Mouse (Mus musculus): ENCODE data around the gene Cox6b1. TPM values are rescaled to one million over a fixed set of nuclear protein-coding genes. Genes with fewer than 3 reads are reported as not detected.

Cox6b1 gene
- total and polyA plus RNA-seq, 2 experiments from 2014 or later = 292 to 1,225 TPM

DNA sequence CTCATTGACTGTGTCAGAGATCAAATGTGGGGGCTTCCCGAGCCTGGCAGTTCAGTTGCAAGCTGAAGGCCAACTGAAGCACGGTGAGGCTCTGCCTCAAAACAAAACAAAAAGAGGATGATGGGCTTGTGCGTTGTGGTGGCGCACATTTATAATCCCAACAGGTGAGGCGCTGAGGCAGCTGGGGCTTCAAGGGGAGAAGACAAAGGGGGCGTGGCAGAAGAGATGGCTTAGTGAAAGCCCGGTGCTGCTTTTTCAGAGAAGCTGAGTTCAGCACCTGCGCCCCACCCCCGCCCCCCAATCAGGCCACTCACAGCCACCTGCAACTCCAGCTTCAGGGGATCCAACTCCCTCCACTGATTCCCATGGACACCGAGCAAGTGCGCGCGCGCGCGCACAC, 17.5 kb downstream of the Cox6b1 start:
- no peak for DNase-seq
- Histone ChIP-seq H3K4me3 (ENCODE audit: low read depth, low read length) (no peak overlapping the region), H3K36me3 (ENCODE audit: insufficient read depth) (no peaks in the 10 kb centered on the region), H3K4me2 (ENCODE audit: low read depth) (no peak overlapping the region), H3K27ac (ENCODE audit: low read depth, low read length) (no peak overlapping the region), H3K27me3 (ENCODE audit: insufficient read depth, low read length) (no peaks in the 10 kb centered on the region), H3K4me1 (ENCODE audit: insufficient read depth) (no peaks in the 10 kb centered on the region), H3K9ac (no peak overlapping the region), H3K9me3 (ENCODE audit: low read length) (no peaks in the 10 kb centered on the region)
- WGBS = 50% methylated on average over 16 of the region's 16 CpGs
- ATAC-seq = no peak
- TF ChIP-seq CTCF (IDR thresholded peaks at IDR 0.05; ENCODE audit: low read depth) = no peak

DNA sequence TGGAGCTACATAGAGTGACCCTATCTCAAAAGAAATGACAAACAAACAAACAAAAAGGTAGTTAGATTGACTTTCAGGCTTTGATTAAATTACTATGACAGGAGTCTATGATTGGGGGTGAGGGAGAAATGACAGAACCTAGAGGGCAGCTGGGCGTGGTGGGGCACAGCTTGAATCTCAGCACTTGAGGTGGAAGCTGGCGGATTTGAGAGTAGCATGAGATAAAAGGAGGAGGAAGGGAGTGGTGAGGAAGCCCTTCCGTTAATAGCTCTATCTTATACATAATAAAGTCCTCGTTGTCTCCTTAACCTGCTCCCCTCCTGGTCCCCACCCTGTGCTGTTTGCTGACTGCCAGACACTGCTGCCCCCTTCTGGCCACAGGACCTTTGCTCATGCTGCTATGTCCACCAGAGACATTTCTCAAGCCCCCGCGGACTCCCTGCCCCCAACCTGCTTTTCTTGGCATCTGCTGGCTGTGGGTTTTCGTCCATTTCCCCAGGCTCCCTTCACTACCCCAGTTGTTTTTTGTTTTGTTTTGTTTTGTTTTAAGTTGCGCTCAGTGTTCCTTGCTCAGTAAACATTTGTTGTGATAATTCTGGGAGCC, 18.1 kb downstream of the Cox6b1 start:
- ATAC-seq (peak; percentile 42; the same call in 1 of the 2 replicates), DNase-seq (no peak)
- Histone ChIP-seq H3K27me3 (ENCODE audit: insufficient read depth, low read length) (no peaks in the 10 kb centered on the region), H3K4me2 (ENCODE audit: low read depth) (no peak overlapping the region), H3K9ac (no peak overlapping the region), H3K27ac (ENCODE audit: low read depth, low read length) (no peak overlapping the region), H3K36me3 (ENCODE audit: insufficient read depth) (no peaks in the 10 kb centered on the region), H3K9me3 (ENCODE audit: low read length) (no peaks in the 10 kb centered on the region), H3K4me3 (ENCODE audit: low read depth, low read length) (no peak overlapping the region), H3K4me1 (ENCODE audit: insufficient read depth) (no peaks in the 10 kb centered on the region)
- WGBS = 29% methylated on average over 8 of the region's 8 CpGs
- peak; percentile 61 for TF ChIP-seq CTCF (IDR thresholded peaks at IDR 0.05; ENCODE audit: low read depth)

DNA sequence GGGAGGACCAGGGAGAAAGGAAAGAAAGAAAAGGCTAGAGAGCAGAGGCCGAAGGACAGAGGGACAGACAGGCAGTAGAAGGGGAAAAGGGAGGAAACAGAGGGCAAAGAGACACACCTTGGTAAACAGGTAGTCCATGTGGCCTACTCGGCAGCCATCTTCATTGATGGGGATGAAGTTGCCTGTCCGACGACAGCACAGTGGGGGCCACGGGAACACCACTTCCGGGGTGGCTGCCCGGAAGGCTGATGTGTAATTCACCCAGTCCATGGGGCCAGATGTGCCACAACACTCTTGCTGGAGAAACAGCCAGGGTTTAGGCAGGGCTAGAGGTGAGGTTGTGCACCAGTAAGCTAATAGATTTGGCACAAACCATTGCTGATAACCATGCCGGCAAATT, 21.0 kb downstream of the Cox6b1 start:
- H3K27ac ChIP-seq (ENCODE audit: low read depth, low read length) = no peak overlapping the region
- no peak for DNase-seq
- 86% methylated on average over 8 of the region's 8 CpGs for WGBS
- H3K9me3 ChIP-seq (ENCODE audit: low read length) = no peaks in the 10 kb centered on the region
- H3K36me3 ChIP-seq (ENCODE audit: insufficient read depth) = no peaks in the 10 kb centered on the region
- H3K4me2 ChIP-seq (ENCODE audit: low read depth) = no peak overlapping the region
- H3K9ac ChIP-seq = no peak overlapping the region
- no peaks in the 10 kb centered on the region for H3K27me3 ChIP-seq (ENCODE audit: insufficient read depth, low read length)
- 0 out of 2 replicates have a peak, but pooled peaks cover 4% of the 10 kb centered on the region for H3K4me1 ChIP-seq (ENCODE audit: insufficient read depth)
- ATAC-seq = no peak
- no peak for TF ChIP-seq CTCF (IDR thresholded peaks at IDR 0.05; ENCODE audit: low read depth)
- H3K4me3 ChIP-seq (ENCODE audit: low read depth, low read length) = no peak overlapping the region

DNA sequence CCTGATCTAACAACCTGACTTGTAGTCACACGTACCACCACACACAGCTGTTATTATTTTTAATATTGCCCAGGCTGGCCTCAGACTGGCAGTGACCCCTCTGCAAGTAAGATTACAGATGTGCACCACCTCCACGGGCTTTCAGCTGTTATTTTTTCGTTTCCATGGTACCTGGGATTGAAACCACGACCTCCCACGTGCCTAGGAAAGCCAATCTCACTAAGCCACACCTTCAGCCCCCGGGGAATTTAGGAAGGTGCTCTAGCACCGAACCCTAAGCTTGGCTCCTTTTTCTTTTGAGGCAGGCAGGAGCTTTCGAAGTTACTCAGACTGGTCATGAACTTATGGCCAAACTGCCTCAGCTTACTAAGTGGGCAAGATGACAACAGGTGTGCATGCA, 21.5 kb downstream of the Cox6b1 start:
- no peak for ATAC-seq
- peaks cover 8% of the 10 kb centered on the region; the same call in 1 of the 2 replicates for H3K4me1 ChIP-seq (ENCODE audit: insufficient read depth)
- H3K4me3 ChIP-seq (ENCODE audit: low read depth, low read length) = no peak overlapping the region
- no peaks in the 10 kb centered on the region for H3K27me3 ChIP-seq (ENCODE audit: insufficient read depth, low read length)
- no peak overlapping the region for H3K9ac ChIP-seq
- no peaks in the 10 kb centered on the region for H3K9me3 ChIP-seq (ENCODE audit: low read length)
- no peak for TF ChIP-seq CTCF (IDR thresholded peaks at IDR 0.05; ENCODE audit: low read depth)
- H3K4me2 ChIP-seq (ENCODE audit: low read depth) = no peak overlapping the region
- no peak for DNase-seq
- WGBS = 60% methylated on average over 8 of the region's 8 CpGs
- H3K27ac ChIP-seq (ENCODE audit: low read depth, low read length) = no peak overlapping the region
- no peaks in the 10 kb centered on the region for H3K36me3 ChIP-seq (ENCODE audit: insufficient read depth)

DNA sequence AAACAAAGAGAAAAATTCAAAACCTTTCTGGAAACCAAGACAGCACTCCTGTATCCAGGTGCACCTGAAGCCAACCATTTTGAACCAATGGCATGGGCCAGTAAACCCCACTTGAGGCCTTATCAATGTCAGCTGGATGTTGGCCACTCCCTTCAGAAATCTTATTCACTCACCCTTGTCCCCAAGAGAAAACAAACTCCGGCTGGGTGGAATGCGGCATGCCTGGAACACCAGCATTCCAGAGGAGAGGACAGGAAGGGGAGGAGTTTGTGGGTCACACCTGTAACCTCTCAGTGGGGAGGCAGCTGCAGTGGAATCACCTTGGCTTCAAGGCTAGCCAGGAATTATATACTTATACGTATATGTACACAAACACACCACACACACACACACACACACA, 23.4 kb downstream of the Cox6b1 start:
- no peaks in the 10 kb centered on the region for H3K27me3 ChIP-seq (ENCODE audit: insufficient read depth, low read length)
- no peak overlapping the region for H3K27ac ChIP-seq (ENCODE audit: low read depth, low read length)
- DNase-seq = no peak
- no peak overlapping the region for H3K4me2 ChIP-seq (ENCODE audit: low read depth)
- no peak for TF ChIP-seq CTCF (IDR thresholded peaks at IDR 0.05; ENCODE audit: low read depth)
- peaks cover 8% of the 10 kb centered on the region; the same call in 1 of the 2 replicates for H3K4me1 ChIP-seq (ENCODE audit: insufficient read depth)
- H3K9me3 ChIP-seq (ENCODE audit: low read length) = no peaks in the 10 kb centered on the region
- no peak overlapping the region for H3K4me3 ChIP-seq (ENCODE audit: low read depth, low read length)
- H3K9ac ChIP-seq = no peak overlapping the region
- ATAC-seq = no peak
- H3K36me3 ChIP-seq (ENCODE audit: insufficient read depth) = no peaks in the 10 kb centered on the region
- 81% methylated on average over 3 of the region's 3 CpGs for WGBS

DNA sequence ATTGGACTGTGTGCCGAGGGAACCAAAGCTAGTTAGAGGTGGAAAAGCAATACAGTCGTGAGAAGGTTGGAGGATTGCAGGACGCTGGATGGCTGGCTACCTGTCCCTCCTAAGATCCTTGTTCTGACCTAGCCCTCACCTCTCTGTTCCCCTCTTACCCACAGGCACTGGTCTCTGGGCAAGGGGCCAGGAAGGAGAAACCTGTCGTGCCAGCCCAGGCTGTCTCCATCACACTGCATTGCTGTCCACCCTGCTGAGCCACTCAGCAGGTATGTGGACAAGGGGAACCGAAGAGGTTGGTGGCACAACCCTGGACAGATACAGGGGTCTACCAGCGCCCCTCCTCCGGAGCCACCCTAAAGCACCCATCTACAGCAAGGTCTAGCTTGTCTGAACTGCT, 25.3 kb downstream of the Cox6b1 start:
- no peak overlapping the region for H3K27ac ChIP-seq (ENCODE audit: low read depth, low read length)
- 65% methylated on average over 7 of the region's 7 CpGs for WGBS
- DNase-seq (no peak), ATAC-seq (no peak; the same call in 1 of the 2 replicates)
- no peaks in the 10 kb centered on the region for H3K36me3 ChIP-seq (ENCODE audit: insufficient read depth)
- peaks cover 8% of the 10 kb centered on the region; the same call in 1 of the 2 replicates for H3K4me1 ChIP-seq (ENCODE audit: insufficient read depth)
- H3K4me2 ChIP-seq (ENCODE audit: low read depth) = peak overlapping the region; percentile 38; the same call in 1 of the 2 replicates
- H3K9ac ChIP-seq = no peak overlapping the region
- no peak for TF ChIP-seq CTCF (IDR thresholded peaks at IDR 0.05; ENCODE audit: low read depth)
- no peak overlapping the region for H3K4me3 ChIP-seq (ENCODE audit: low read depth, low read length)
- no peaks in the 10 kb centered on the region for H3K9me3 ChIP-seq (ENCODE audit: low read length)
- no peaks in the 10 kb centered on the region for H3K27me3 ChIP-seq (ENCODE audit: insufficient read depth, low read length)

DNA sequence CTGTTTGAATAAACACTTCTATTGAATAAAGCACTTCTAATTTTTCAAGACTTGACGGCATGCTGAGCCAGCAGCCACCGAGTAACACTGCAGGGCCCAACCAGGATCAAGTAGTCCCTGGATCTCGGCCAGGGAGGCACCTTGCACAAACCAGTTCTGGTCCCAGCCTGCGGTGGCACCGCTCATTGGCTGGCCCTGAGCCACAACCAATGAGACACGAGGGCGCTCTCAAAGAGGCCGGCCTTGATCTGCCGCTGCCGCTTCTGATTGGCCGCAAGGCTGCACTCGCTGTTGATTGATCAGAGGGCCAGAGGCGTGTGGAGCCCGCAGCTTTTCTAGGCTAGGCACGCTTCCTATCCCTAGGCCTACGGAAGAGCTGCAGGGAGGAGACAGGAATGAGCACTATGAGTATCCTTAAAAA, 26.0 kb downstream of the Cox6b1 start:
- ATAC-seq (peak; percentile 99), DNase-seq (peak; percentile 95)
- H3K9me3 ChIP-seq (ENCODE audit: low read length) = no peaks in the 10 kb centered on the region
- H3K27me3 ChIP-seq (ENCODE audit: insufficient read depth, low read length) = no peaks in the 10 kb centered on the region
- TF ChIP-seq CTCF (IDR thresholded peaks at IDR 0.05; ENCODE audit: low read depth) = no peak
- no peaks in the 10 kb centered on the region for H3K36me3 ChIP-seq (ENCODE audit: insufficient read depth)
- H3K4me3 ChIP-seq (ENCODE audit: low read depth, low read length) = 0 out of 2 replicates have a peak overlapping the region, but pooled peaks have one; percentile 11
- H3K4me1 ChIP-seq (ENCODE audit: insufficient read depth) = peaks cover 8% of the 10 kb centered on the region; the same call in 1 of the 2 replicates
- no peak overlapping the region for H3K27ac ChIP-seq (ENCODE audit: low read depth, low read length)
- peak overlapping the region; percentile 38 for H3K4me2 ChIP-seq (ENCODE audit: low read depth)
- no peak overlapping the region for H3K9ac ChIP-seq
- WGBS = 3% methylated on average over 16 of the region's 16 CpGs
